Mouse (Mus musculus): ENCODE data around the gene 2410131K14Rik. TPM values are rescaled to one million over a fixed set of nuclear protein-coding genes. Genes with fewer than 3 reads are reported as not detected.

Gene 2410131K14Rik
- polyA plus RNA-seq, 1 experiment from 2014 or later, result 7.3 TPM

DNA sequence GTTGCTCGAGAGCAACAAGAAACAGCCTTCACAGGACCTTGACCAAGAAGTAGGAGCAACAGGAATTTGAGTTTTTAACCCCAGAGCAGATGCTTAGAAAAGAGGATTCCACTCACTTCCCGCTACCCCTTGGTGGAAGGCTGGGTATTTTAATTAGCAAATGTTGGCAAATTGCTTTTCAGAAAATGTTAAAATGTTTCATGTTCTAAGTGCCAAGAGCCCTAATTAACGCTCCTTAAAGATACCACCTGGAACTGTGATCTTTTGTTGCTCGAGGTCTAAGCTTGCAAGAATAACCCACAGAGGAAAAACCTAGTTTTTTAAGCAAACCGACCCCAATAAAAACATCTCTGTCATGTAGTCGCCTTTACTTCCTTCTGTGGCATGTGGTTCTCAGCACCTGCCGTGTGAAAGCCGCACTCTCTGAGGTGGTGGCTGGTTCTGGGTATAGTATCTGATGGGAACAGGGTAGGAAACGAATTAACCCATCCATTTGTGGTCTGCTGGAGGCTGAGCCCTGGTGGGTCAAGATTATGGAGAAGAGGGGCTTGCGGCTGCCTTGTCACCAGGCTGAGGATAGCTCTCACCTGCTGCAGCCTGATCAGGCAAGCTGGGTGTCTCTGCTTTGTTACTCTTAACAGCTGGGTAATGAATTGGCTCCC is 26.6 kb downstream of the 2410131K14Rik start:
- peaks cover 10% of the 10 kb centered on the region; the same call in 1 of the 2 replicates for H3K27me3 ChIP-seq (replicated peaks; ENCODE audit: control insufficient read depth, insufficient read depth, low read length)
- H3K27ac ChIP-seq (ENCODE audit: low read length), result no peak overlapping the region
- no peak overlapping the region for H3K9ac ChIP-seq (ENCODE audit: low read depth, low read length)
- ATAC-seq, result no peak
- no peaks in the 10 kb centered on the region for H3K36me3 ChIP-seq (ENCODE audit: control insufficient read depth, insufficient read depth, low read length)
- WGBS, result 63% methylated on average over 10 of the region's 10 CpGs
- no peak overlapping the region for H3K4me2 ChIP-seq (ENCODE audit: low read depth, low read length)
- H3K4me3 ChIP-seq (ENCODE audit: low read length), result no peak overlapping the region
- no peaks in the 10 kb centered on the region for H3K9me3 ChIP-seq (ENCODE audit: control insufficient read depth, low read length)
- H3K4me1 ChIP-seq (ENCODE audit: control insufficient read depth, insufficient read depth, low read length), result no peaks in the 10 kb centered on the region

DNA sequence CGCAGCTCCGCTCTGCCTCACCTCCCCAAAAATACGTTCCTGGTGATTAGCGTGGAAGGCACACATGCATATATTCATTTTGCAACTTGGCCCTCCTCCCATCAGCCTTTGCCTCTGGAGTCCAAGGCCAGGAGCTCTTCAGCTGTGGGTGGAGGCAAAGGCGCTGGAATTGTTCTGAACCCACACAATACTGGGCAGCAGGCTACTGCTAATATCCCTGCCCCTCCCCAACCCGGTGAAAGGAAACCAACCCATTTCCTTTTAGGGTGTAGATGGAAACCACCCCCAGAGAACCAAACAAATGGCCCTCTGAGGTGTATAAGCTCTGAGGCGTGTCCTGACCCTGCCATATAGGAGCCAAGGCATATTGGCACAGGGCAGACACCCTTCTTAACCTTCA is 28.4 kb downstream of the 2410131K14Rik start:
- Histone ChIP-seq H3K36me3 (ENCODE audit: control insufficient read depth, insufficient read depth, low read length) (no peaks in the 10 kb centered on the region), H3K27me3 (replicated peaks; ENCODE audit: control insufficient read depth, insufficient read depth, low read length) (peaks cover 10% of the 10 kb centered on the region; the same call in 1 of the 2 replicates), H3K9ac (ENCODE audit: low read depth, low read length) (no peak overlapping the region), H3K4me3 (ENCODE audit: low read length) (no peak overlapping the region), H3K27ac (ENCODE audit: low read length) (no peak overlapping the region), H3K4me1 (ENCODE audit: control insufficient read depth, insufficient read depth, low read length) (no peaks in the 10 kb centered on the region), H3K4me2 (ENCODE audit: low read depth, low read length) (no peak overlapping the region), H3K9me3 (ENCODE audit: control insufficient read depth, low read length) (no peaks in the 10 kb centered on the region)
- WGBS, result 70% methylated on average over 7 of the region's 7 CpGs
- no peak for ATAC-seq

DNA sequence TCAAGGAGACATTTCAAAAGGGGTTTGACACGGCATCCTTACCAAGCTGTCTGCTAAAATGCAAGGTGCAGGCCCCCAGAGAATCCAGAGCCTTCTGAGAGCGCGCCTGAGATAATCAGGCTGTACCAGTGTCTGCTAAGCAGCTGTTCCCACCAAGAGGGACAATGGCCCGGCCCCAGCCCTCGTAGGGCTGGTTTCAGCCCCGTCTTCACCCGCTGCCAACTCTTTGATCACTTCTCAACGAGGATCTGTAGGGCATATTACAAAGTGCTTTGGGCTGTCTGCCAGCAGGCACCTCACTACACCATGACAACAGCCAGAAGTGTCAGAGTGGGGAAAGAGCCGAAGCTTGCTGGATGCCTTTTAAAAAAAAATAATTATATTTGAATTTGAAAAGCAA is 29.5 kb downstream of the 2410131K14Rik start:
- Histone ChIP-seq H3K9me3 (ENCODE audit: control insufficient read depth, low read length) (no peaks in the 10 kb centered on the region), H3K4me3 (ENCODE audit: low read length) (no peak overlapping the region), H3K27ac (ENCODE audit: low read length) (no peak overlapping the region), H3K36me3 (ENCODE audit: control insufficient read depth, insufficient read depth, low read length) (no peaks in the 10 kb centered on the region), H3K9ac (ENCODE audit: low read depth, low read length) (peak overlapping the region; percentile 14; the same call in 1 of the 2 replicates), H3K4me1 (ENCODE audit: control insufficient read depth, insufficient read depth, low read length) (no peaks in the 10 kb centered on the region), H3K4me2 (ENCODE audit: low read depth, low read length) (no peak overlapping the region), H3K27me3 (replicated peaks; ENCODE audit: control insufficient read depth, insufficient read depth, low read length) (peaks cover 10% of the 10 kb centered on the region; the same call in 1 of the 2 replicates)
- WGBS, result 36% methylated on average over 9 of the region's 9 CpGs
- no peak for ATAC-seq

DNA sequence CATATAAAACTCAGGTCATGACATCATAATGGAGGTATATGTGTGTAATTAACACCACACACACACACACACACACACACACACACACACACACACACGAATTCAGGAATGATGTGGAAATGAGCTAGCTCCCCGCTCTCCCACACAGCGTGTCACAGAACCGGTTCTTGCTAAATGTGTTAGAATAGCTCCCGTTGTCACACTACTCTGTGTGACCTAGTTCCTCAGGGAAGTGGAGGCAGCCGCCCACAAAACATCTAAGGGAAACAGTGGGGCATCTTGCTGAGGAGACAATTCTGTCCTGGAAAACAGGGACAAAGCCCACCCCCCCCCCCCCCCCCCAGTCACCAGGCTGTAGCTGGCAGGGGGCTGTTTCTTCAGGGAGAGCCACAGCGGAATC is 31.3 kb downstream of the 2410131K14Rik start:
- no peak for ATAC-seq
- H3K4me2 ChIP-seq (ENCODE audit: low read depth, low read length), result no peak overlapping the region
- no peak overlapping the region for H3K4me3 ChIP-seq (ENCODE audit: low read length)
- H3K4me1 ChIP-seq (ENCODE audit: control insufficient read depth, insufficient read depth, low read length), result no peaks in the 10 kb centered on the region
- H3K27ac ChIP-seq (ENCODE audit: low read length), result no peak overlapping the region
- H3K9me3 ChIP-seq (ENCODE audit: control insufficient read depth, low read length), result no peaks in the 10 kb centered on the region
- H3K9ac ChIP-seq (ENCODE audit: low read depth, low read length), result no peak overlapping the region
- whole genome bisulfite sequencing, result 62% methylated on average over 7 of the region's 7 CpGs
- H3K36me3 ChIP-seq (ENCODE audit: control insufficient read depth, insufficient read depth, low read length), result no peaks in the 10 kb centered on the region
- H3K27me3 ChIP-seq (replicated peaks; ENCODE audit: control insufficient read depth, insufficient read depth, low read length), result peaks cover 8% of the 10 kb centered on the region; the same call in 1 of the 2 replicates

DNA sequence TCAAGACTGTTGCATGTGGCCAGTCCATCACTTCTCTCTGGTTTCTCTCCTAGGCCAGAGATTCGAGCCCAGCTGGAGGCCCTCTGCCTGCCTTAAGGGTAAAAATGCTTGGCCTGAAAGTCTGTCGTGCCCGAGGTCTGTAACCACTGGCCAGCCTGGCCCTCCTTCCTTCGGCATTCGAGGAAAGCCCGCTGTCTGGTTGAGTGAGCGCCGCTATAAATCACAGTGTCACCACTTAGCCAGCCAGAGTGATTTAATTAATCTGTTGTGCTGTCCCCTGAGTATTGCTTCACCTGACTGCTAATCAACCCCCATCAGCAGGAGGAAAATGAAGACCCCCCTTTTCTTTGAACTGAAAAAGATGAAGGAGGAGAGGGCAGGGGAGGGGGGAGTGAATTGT is 31.7 kb downstream of the 2410131K14Rik start:
- no peak overlapping the region for H3K27ac ChIP-seq (ENCODE audit: low read length)
- H3K27me3 ChIP-seq (replicated peaks; ENCODE audit: control insufficient read depth, insufficient read depth, low read length), result peaks cover 7% of the 10 kb centered on the region; the same call in 1 of the 2 replicates
- ATAC-seq, result no peak
- no peaks in the 10 kb centered on the region for H3K36me3 ChIP-seq (ENCODE audit: control insufficient read depth, insufficient read depth, low read length)
- H3K4me1 ChIP-seq (ENCODE audit: control insufficient read depth, insufficient read depth, low read length), result no peaks in the 10 kb centered on the region
- no peaks in the 10 kb centered on the region for H3K9me3 ChIP-seq (ENCODE audit: control insufficient read depth, low read length)
- H3K4me3 ChIP-seq (ENCODE audit: low read length), result no peak overlapping the region
- no peak overlapping the region for H3K4me2 ChIP-seq (ENCODE audit: low read depth, low read length)
- H3K9ac ChIP-seq (ENCODE audit: low read depth, low read length), result no peak overlapping the region
- 31% methylated on average over 8 of the region's 8 CpGs for WGBS

DNA sequence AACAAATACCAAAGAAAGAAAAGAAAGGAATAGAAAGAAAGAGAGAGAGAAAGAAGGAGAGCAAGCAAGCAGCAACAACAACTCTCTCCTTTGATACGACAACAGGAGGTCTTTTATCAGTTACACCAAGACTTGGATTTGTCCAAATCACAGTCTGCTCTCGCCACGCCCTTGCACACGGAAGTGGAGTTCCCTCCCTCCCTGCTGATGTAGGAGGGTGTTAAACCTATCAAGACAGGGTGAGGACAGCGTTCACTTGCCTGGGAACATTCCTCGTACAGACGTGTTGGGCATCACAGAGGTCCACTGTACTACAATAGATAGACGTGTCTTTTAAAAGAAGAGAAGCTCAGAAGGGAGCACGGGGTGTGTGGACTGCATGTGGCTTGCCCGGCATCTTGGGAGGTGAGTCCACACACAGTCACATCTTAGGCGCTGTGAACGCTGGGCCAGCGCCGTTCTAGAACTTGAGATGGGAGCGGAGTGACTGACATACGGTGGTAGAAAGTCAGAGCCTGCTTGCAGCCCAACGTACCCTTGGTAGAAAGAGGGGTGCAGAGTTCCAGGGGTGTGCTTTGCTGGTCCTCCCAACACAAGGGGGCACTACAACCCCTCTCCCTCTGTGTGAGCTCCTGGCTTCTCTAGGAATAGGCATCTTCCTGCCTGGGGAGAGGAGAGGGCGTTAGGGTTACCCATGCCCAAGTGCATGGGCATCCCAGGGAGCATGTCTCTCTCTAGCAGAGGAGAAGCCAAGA is 32.9 kb downstream of the 2410131K14Rik start:
- Histone ChIP-seq H3K4me1 (ENCODE audit: control insufficient read depth, insufficient read depth, low read length) (no peaks in the 10 kb centered on the region), H3K27ac (ENCODE audit: low read length) (no peak overlapping the region), H3K9ac (ENCODE audit: low read depth, low read length) (no peak overlapping the region), H3K9me3 (ENCODE audit: control insufficient read depth, low read length) (no peaks in the 10 kb centered on the region), H3K4me2 (ENCODE audit: low read depth, low read length) (no peak overlapping the region), H3K36me3 (ENCODE audit: control insufficient read depth, insufficient read depth, low read length) (no peaks in the 10 kb centered on the region), H3K4me3 (ENCODE audit: low read length) (no peak overlapping the region), H3K27me3 (replicated peaks; ENCODE audit: control insufficient read depth, insufficient read depth, low read length) (peaks cover 3% of the 10 kb centered on the region; the same call in 1 of the 2 replicates)
- no peak for ATAC-seq
- 86% methylated on average over 18 of the region's 18 CpGs for WGBS

DNA sequence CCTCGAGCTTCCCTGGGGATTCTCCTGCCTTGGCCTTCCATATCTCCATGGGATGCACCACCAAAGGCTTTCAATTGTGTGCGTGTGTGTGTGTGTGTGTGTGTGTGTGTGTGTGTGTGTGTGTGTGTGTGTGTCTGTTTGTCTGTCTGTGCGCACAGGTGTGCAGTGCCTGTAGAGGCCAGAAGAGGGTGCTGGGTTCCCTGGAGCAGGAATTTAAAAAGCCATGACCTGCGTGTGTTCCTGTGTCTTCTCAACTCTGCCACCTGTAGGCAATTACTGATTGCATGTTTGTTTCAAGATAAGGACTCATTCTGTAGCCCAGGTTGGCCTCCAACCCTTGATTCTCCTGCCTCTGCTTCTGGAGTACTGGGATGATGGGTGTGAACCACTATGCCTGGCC is 46.4 kb downstream of the 2410131K14Rik start:
- Histone ChIP-seq H3K4me3 (ENCODE audit: low read length) (no peak overlapping the region), H3K9me3 (ENCODE audit: control insufficient read depth, low read length) (no peaks in the 10 kb centered on the region), H3K27me3 (replicated peaks; ENCODE audit: control insufficient read depth, insufficient read depth, low read length) (no peaks in the 10 kb centered on the region), H3K4me1 (ENCODE audit: control insufficient read depth, insufficient read depth, low read length) (peaks cover 13% of the 10 kb centered on the region), H3K27ac (ENCODE audit: low read length) (no peak overlapping the region), H3K9ac (ENCODE audit: low read depth, low read length) (no peak overlapping the region), H3K4me2 (ENCODE audit: low read depth, low read length) (no peak overlapping the region), H3K36me3 (ENCODE audit: control insufficient read depth, insufficient read depth, low read length) (no peaks in the 10 kb centered on the region)
- ATAC-seq, result no peak
- WGBS, result 97% methylated on average over 4 of the region's 4 CpGs

DNA sequence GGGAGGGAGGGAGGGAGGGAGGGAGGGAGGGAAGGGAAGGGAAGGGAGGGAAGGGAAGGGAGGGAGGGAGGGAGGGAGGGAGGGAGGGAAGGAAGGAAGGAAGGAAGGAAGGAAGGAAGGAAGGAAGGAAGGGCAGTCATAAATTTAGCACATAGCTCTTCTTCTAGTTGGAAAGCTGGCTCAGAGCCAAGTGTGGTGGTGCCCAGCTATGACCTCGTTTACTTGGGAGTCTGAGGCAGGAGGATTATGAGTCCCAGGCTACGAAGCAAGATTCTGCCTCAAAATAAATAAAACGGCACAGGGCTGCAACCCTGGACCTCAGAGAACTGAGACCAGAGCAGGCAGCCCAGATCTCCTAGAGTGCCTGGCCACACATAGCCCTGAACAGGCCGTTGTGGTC is 47.4 kb downstream of the 2410131K14Rik start:
- Histone ChIP-seq H3K4me3 (ENCODE audit: low read length) (no peak overlapping the region), H3K4me2 (ENCODE audit: low read depth, low read length) (no peak overlapping the region), H3K4me1 (ENCODE audit: control insufficient read depth, insufficient read depth, low read length) (peaks cover 13% of the 10 kb centered on the region), H3K9me3 (ENCODE audit: control insufficient read depth, low read length) (no peaks in the 10 kb centered on the region), H3K36me3 (ENCODE audit: control insufficient read depth, insufficient read depth, low read length) (no peaks in the 10 kb centered on the region), H3K27me3 (replicated peaks; ENCODE audit: control insufficient read depth, insufficient read depth, low read length) (no peaks in the 10 kb centered on the region), H3K9ac (ENCODE audit: low read depth, low read length) (no peak overlapping the region), H3K27ac (ENCODE audit: low read length) (no peak overlapping the region)
- no peak for ATAC-seq
- WGBS, result 41% methylated on average over 4 of the region's 4 CpGs

DNA sequence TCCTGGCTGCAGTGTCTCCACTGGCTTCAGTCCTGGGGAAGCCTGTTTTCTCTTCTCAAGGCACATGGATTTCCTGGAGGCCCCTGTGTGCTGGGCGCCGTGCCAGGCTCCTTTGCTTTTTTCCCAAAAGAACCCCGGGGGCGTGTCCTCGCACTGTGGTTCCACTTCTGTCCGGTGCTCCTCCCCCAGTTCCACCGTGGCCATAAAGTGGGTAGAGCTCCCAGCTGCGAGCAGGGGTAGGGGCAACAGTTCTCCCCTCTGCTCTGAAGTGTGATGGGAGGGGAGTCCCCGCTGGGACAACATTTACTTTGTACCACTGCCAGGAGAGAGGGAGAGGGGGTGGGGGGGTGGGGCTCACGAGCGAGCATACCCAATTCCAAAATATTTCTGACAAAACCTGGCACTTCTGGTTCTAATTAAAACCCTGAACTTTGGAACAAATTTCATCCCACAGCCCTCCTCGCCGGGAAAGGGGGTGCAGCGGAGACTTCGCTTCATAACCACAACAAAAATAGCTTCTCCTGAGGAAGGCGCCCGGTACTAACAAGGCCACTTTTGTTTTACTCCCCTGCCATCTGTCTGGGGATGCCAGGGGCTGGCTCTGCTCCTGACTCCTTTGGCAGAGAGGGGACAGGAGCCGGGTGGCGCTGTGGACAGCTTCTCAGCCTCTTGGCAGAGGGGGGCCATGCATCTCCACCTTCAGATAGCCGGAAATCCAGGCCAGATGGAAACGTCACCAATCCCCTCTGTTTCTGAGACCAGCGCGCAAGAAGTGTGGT is 49.2 kb downstream of the 2410131K14Rik start:
- H3K9ac ChIP-seq (ENCODE audit: low read depth, low read length), result peak overlapping the region; percentile 22; the same call in 1 of the 2 replicates
- WGBS, result 28% methylated on average over 23 of the region's 23 CpGs

More for the DNA sequence above, 49.2 kb downstream of the 2410131K14Rik start:
- no peaks in the 10 kb centered on the region for H3K36me3 ChIP-seq (ENCODE audit: control insufficient read depth, insufficient read depth, low read length)
- H3K27me3 ChIP-seq (replicated peaks; ENCODE audit: control insufficient read depth, insufficient read depth, low read length), result no peaks in the 10 kb centered on the region
- H3K4me3 ChIP-seq (ENCODE audit: low read length), result peak overlapping the region; percentile 20
- peak overlapping the region; percentile 53 for H3K4me2 ChIP-seq (ENCODE audit: low read depth, low read length)
- peak overlapping the region; percentile 72 for H3K27ac ChIP-seq (ENCODE audit: low read length)
- peaks cover 13% of the 10 kb centered on the region for H3K4me1 ChIP-seq (ENCODE audit: control insufficient read depth, insufficient read depth, low read length)
- peak; percentile 86 for ATAC-seq
- H3K9me3 ChIP-seq (ENCODE audit: control insufficient read depth, low read length), result no peaks in the 10 kb centered on the region

All from intestine, embryonic 16.5 days (tissue).